Mouse (Mus musculus) MEL (cell line): ENCODE data around the gene Olfr988.

Experiments used
- CTCF ChIP-seq, 3 experiments: IDR thresholded peaks in 2 of 3; conservative IDR thresholded peaks in 1 of 3; 2 replicates each; pipeline ENCODE4 v1.5.1; 2011 to 2012; ENCODE audit warnings: low read length in 3 of 3, low read depth in 2 of 3, mild to moderate bottlenecking in 2 of 3, improper control_type of control experiment in 1 of 3, inconsistent platforms in 1 of 3, mixed read lengths in 1 of 3, moderate library complexity in 1 of 3; ENCODE audit not compliant: control insufficient read depth in 1 of 3, insufficient read depth in 1 of 3, poor library complexity in 1 of 3, severe bottlenecking in 1 of 3
- GATA1 ChIP-seq: IDR thresholded peaks from 2 replicates; pipeline ENCODE4 v1.6.1; 2011; ENCODE audit warnings: low read depth, low read length, improper control_type of control experiment
- POLR2A ChIP-seq, 2 experiments: IDR thresholded peaks; 2 replicates each; pipeline ENCODE4 v1.6.1; 2011 to 2012; ENCODE audit warnings: low read length in 2 of 2, mild to moderate bottlenecking in 2 of 2, control low read depth in 1 of 2, improper control_type of control experiment in 1 of 2, low read depth in 1 of 2, moderate library complexity in 1 of 2; ENCODE audit not compliant: control insufficient read depth in 1 of 2, insufficient read depth in 1 of 2, poor library complexity in 1 of 2

GRCm38 (mm10) chr2:85319106-85319505, 43.9 kb downstream of the Olfr988 start:
- TF ChIP-seq CTCF (IDR thresholded peaks at IDR 0.05 in 2 of 3, conservative IDR thresholded peaks at IDR 0.05 in 1 of 3; ENCODE audit: control insufficient read depth in 1 of 3, insufficient read depth in 1 of 3, low read depth in 2 of 3, low read length in 3 of 3, poor library complexity in 1 of 3, severe bottlenecking in 1 of 3) = no peak
- no peak for TF ChIP-seq POLR2A (IDR thresholded peaks at IDR 0.05; ENCODE audit: control insufficient read depth in 1 of 2, insufficient read depth in 1 of 2, low read depth in 1 of 2, low read length in 2 of 2, poor library complexity in 1 of 2)
- no peak for TF ChIP-seq GATA1
